Mouse (Mus musculus) testis, adult 2 months (tissue): ENCODE data around the gene Pitpnc1.

Experiments
- CTCF ChIP-seq: fragments of 200-500 bp; IDR thresholded peaks from 2 replicates; pipeline ENCODE4 v1.5.1; 2012; ENCODE audit warnings: low read depth, mild to moderate bottlenecking, inconsistent platforms, low read length, moderate library complexity; ENCODE audit not compliant: control insufficient read depth, insufficient read depth, insufficient replicate concordance
- POLR2A ChIP-seq: fragments of 200-500 bp; IDR thresholded peaks from 2 replicates; pipeline ENCODE4 v1.6.1; 2012; ENCODE audit warnings: low read depth, mild to moderate bottlenecking, inconsistent platforms, low read length, moderate library complexity; ENCODE audit not compliant: control insufficient read depth

- TF ChIP-seq CTCF = no peak
- TF ChIP-seq POLR2A = no peak
Observed at GRCm38 (mm10) chr11:107343031-107343430, 127.5 kb downstream of the Pitpnc1 start.
